Mouse (Mus musculus): ENCODE measurements around the gene Lrig1.

Gene Lrig1

GRCm38 (mm10) chr6:94647574-94648430 is 52.2 kb downstream of the Lrig1 start:
- peak; percentile 64 for DNase-seq (ENCODE audit: low read depth, low spot score)

GRCm38 (mm10) chr6:94646902-94647301 is 53.1 kb downstream of the Lrig1 start:
- no peak for DNase-seq (ENCODE audit: low read depth, low spot score)

- DNase-seq (ENCODE audit: low read depth, low spot score), result no peak
These were observed 53.6 kb downstream of the Lrig1 start for GRCm38 (mm10) chr6:94646274-94646863.

GRCm38 (mm10) chr6:94645723-94646122 is 54.2 kb downstream of the Lrig1 start:
- no peak for DNase-seq (ENCODE audit: low read depth, low spot score)

GRCm38 (mm10) chr6:94644641-94645040 is 55.3 kb downstream of the Lrig1 start:
- DNase-seq (ENCODE audit: low read depth, low spot score), result no peak

- DNase-seq (ENCODE audit: low read depth, low spot score), result no peak
These were observed 56.0 kb downstream of the Lrig1 start for GRCm38 (mm10) chr6:94643989-94644388.

- DNase-seq (ENCODE audit: low read depth, low spot score), result no peak
These were observed 57.9 kb downstream of the Lrig1 start for GRCm38 (mm10) chr6:94642048-94642447.

GRCm38 (mm10) chr6:94640297-94640696 is 59.7 kb downstream of the Lrig1 start:
- peak; percentile 82 for DNase-seq (ENCODE audit: low read depth, low spot score)

GRCm38 (mm10) chr6:94637024-94637434 is 62.9 kb downstream of the Lrig1 start:
- DNase-seq (ENCODE audit: low read depth, low spot score), result no peak

GRCm38 (mm10) chr6:94635343-94635742 is 64.6 kb downstream of the Lrig1 start:
- DNase-seq (ENCODE audit: low read depth, low spot score), result no peak

- no peak for DNase-seq (ENCODE audit: low read depth, low spot score)
These were observed 65.2 kb downstream of the Lrig1 start for GRCm38 (mm10) chr6:94634710-94635109.

GRCm38 (mm10) chr6:94634274-94634673 is 65.7 kb downstream of the Lrig1 start:
- no peak for DNase-seq (ENCODE audit: low read depth, low spot score)

GRCm38 (mm10) chr6:94631779-94632082 is 68.2 kb downstream of the Lrig1 start:
- DNase-seq (ENCODE audit: low read depth, low spot score), result no peak

GRCm38 (mm10) chr6:94631051-94631778 is 68.7 kb downstream of the Lrig1 start:
- no peak for DNase-seq (ENCODE audit: low read depth, low spot score)

GRCm38 (mm10) chr6:94628787-94629186 is 71.2 kb downstream of the Lrig1 start:
- no peak for DNase-seq (ENCODE audit: low read depth, low spot score)

GRCm38 (mm10) chr6:94627714-94628595 is 72.0 kb downstream of the Lrig1 start:
- no peak for DNase-seq (ENCODE audit: low read depth, low spot score)

- DNase-seq (ENCODE audit: low read depth, low spot score), result no peak
These were observed 73.2 kb downstream of the Lrig1 start for GRCm38 (mm10) chr6:94626807-94627206.

- no peak for DNase-seq (ENCODE audit: low read depth, low spot score)
These were observed 74.1 kb downstream of the Lrig1 start for GRCm38 (mm10) chr6:94625896-94626295.

GRCm38 (mm10) chr6:94624543-94624942 is 75.4 kb downstream of the Lrig1 start:
- no peak for DNase-seq (ENCODE audit: low read depth, low spot score)

- peak; percentile 62 for DNase-seq (ENCODE audit: low read depth, low spot score)
These were observed 77.0 kb downstream of the Lrig1 start for GRCm38 (mm10) chr6:94622983-94623382.

GRCm38 (mm10) chr6:94620801-94621301 is 79.1 kb downstream of the Lrig1 start:
- DNase-seq (ENCODE audit: low read depth, low spot score), result no peak
